Mouse (Mus musculus): ENCODE measurements around the gene Anxa6.

The Anxa6 gene

GRCm38 (mm10) chr11:54932540-54932939 is 100.7 kb downstream of the Anxa6 start:
- in situ Hi-C loops (cut with MboI; ENCODE audit: low sequenced_read_pairs): loop anchor here (5.0 kb wide), 1 partner anchor 55 kb away; no protein-coding TSS in a partner anchor

GRCm38 (mm10) chr11:54931405-54932093 is 101.7 kb downstream of the Anxa6 start:
- in situ Hi-C loops (cut with MboI; ENCODE audit: low sequenced_read_pairs): loop anchor here (5.0 kb wide), 1 partner anchor 56 kb away; no protein-coding TSS in a partner anchor

- in situ Hi-C loops (cut with MboI; ENCODE audit: low sequenced_read_pairs): loop anchor here (5.0 kb wide), 1 partner anchor 57 kb away; no protein-coding TSS in a partner anchor
These were observed 102.8 kb downstream of the Anxa6 start for GRCm38 (mm10) chr11:54930318-54930979.

- in situ Hi-C loops (cut with MboI; ENCODE audit: low sequenced_read_pairs): loop anchor here (5.0 kb wide), 1 partner anchor 58 kb away; no protein-coding TSS in a partner anchor
These were observed 103.5 kb downstream of the Anxa6 start for GRCm38 (mm10) chr11:54929744-54930143.

- in situ Hi-C loops (cut with MboI; ENCODE audit: low sequenced_read_pairs): no loop called here
These were observed 104.0 kb downstream of the Anxa6 start for GRCm38 (mm10) chr11:54929290-54929689.
